Mouse (Mus musculus) MEL (cell line): ENCODE measurements at regions not wholly inside any gene's neighbourhood (a gene's known extent, or its start where the extent isn't known, plus 50 kb on each side); places are given as distances from the start of the nearest gene placed in this dataset.

Experiments used
- DNase-seq: peaks from one replicate; pipeline ENCODE4 v3.0.0; 2011; ENCODE audit warnings: low read depth, low spot score
- H3K27ac ChIP-seq: 2 replicates; pipeline ENCODE4 v1.5.1; 2012; ENCODE audit warnings: low read depth, mild to moderate bottlenecking, control low read depth, low read length, moderate library complexity; ENCODE audit not compliant: control insufficient read depth
- H3K27me3 ChIP-seq, 2 experiments: fragments of 150-350 bp in 1 of 2; sonication (generic) in 1 of 2; 2 replicates each; pipeline ENCODE4 v1.6.1; 2012; ENCODE audit warnings: low read length in 2 of 2, mild to moderate bottlenecking in 2 of 2, improper control_type of control experiment in 1 of 2, moderate library complexity in 1 of 2; ENCODE audit not compliant: insufficient read depth in 2 of 2, control insufficient read depth in 1 of 2
- H3K36me3 ChIP-seq, 2 experiments: 2 replicates each; pipeline ENCODE4 v1.6.1; 2012 to 2014; ENCODE audit warnings: low read length in 2 of 2, improper control_type of control experiment in 1 of 2, inconsistent platforms in 1 of 2, mild to moderate bottlenecking in 1 of 2; ENCODE audit not compliant: insufficient read depth in 2 of 2, control insufficient read depth in 1 of 2
- H3K4me1 ChIP-seq, 2 experiments: fragments of 150-350 bp in 1 of 2; sonication (generic) in 1 of 2; 2 replicates each; pipeline ENCODE4 v1.6.1; 2012; ENCODE audit warnings: low read length in 2 of 2, improper control_type of control experiment in 1 of 2, mild to moderate bottlenecking in 1 of 2; ENCODE audit not compliant: insufficient read depth in 2 of 2, control insufficient read depth in 1 of 2
- H3K4me3 ChIP-seq, 2 experiments: fragments of 150-350 bp in 1 of 2; sonication (generic) in 1 of 2; 2 replicates each; pipeline ENCODE4 v1.5.1; 2012; ENCODE audit warnings: low read depth in 2 of 2, low read length in 2 of 2, mild to moderate bottlenecking in 2 of 2, moderate library complexity in 2 of 2, control low read depth in 1 of 2, improper control_type of control experiment in 1 of 2; ENCODE audit not compliant: control insufficient read depth in 1 of 2, insufficient read depth in 1 of 2
- H3K79me2 ChIP-seq: 2 replicates; pipeline ENCODE4 v1.6.1; 2012; ENCODE audit warnings: mild to moderate bottlenecking, low read length, moderate library complexity; ENCODE audit not compliant: control insufficient read depth, poor library complexity, insufficient read depth
- H3K9ac ChIP-seq: 2 replicates; pipeline ENCODE4 v1.6.1; 2012; ENCODE audit warnings: low read depth, mild to moderate bottlenecking, control low read depth, low read length, moderate library complexity; ENCODE audit not compliant: control insufficient read depth, poor library complexity, severe bottlenecking
- H3K9me3 ChIP-seq: fragments of 150-350 bp; sonication (generic); replicated peaks from 2 replicates; pipeline ENCODE4 v1.6.1; 2012; ENCODE audit warnings: mild to moderate bottlenecking, low read length, improper control_type of control experiment, moderate library complexity; ENCODE audit not compliant: insufficient read depth
- BHLHE40 ChIP-seq: IDR thresholded peaks from 2 replicates; pipeline ENCODE4 v1.6.1; 2012; ENCODE audit warnings: low read depth, mild to moderate bottlenecking, inconsistent platforms, low read length, improper control_type of control experiment, borderline replicate concordance
- CHD1 ChIP-seq: IDR thresholded peaks from 2 replicates; pipeline ENCODE4 v1.6.1; 2012; ENCODE audit warnings: low read depth, mild to moderate bottlenecking, inconsistent platforms, low read length, improper control_type of control experiment
- CHD2 ChIP-seq: IDR thresholded peaks from 2 replicates; pipeline ENCODE4 v1.6.1; 2011; ENCODE audit warnings: low read length, improper control_type of control experiment
- E2F4 ChIP-seq: IDR thresholded peaks from 2 replicates; pipeline ENCODE4 v1.6.1; 2011; ENCODE audit warnings: low read depth, low read length, improper control_type of control experiment, borderline replicate concordance
- ELF1 ChIP-seq: IDR thresholded peaks from 2 replicates; pipeline ENCODE4 v1.6.1; 2014; ENCODE audit warnings: low read depth, mild to moderate bottlenecking, inconsistent platforms, low read length, improper control_type of control experiment, moderate library complexity
- EP300 ChIP-seq, 2 experiments: IDR thresholded peaks; 2 replicates each; pipeline ENCODE4 v1.6.1; 2011; ENCODE audit warnings: improper control_type of control experiment in 2 of 2, low read length in 2 of 2, low read depth in 1 of 2, mild to moderate bottlenecking in 1 of 2
- ETS1 ChIP-seq: IDR thresholded peaks from 2 replicates; pipeline ENCODE4 v1.6.1; 2012; ENCODE audit warnings: low read depth, mild to moderate bottlenecking, inconsistent platforms, low read length, improper control_type of control experiment, moderate library complexity
- GABPA ChIP-seq: IDR thresholded peaks from 2 replicates; pipeline ENCODE4 v1.6.1; 2012; ENCODE audit warnings: low read depth, mild to moderate bottlenecking, inconsistent platforms, low read length, improper control_type of control experiment, moderate library complexity
- GATA1 ChIP-seq: IDR thresholded peaks from 2 replicates; pipeline ENCODE4 v1.6.1; 2011; ENCODE audit warnings: low read depth, low read length, improper control_type of control experiment
- MAFK ChIP-seq: IDR thresholded peaks from 2 replicates; pipeline ENCODE4 v1.6.1; 2011; ENCODE audit warnings: low read depth, mild to moderate bottlenecking, low read length, improper control_type of control experiment, borderline replicate concordance
- MAX ChIP-seq: IDR thresholded peaks from 2 replicates; pipeline ENCODE4 v1.6.1; 2011; ENCODE audit warnings: low read length, improper control_type of control experiment
- MAZ ChIP-seq: IDR thresholded peaks from 2 replicates; pipeline ENCODE4 v1.6.1; 2012; ENCODE audit warnings: low read depth, mild to moderate bottlenecking, inconsistent platforms, low read length, improper control_type of control experiment
- MEF2A ChIP-seq: IDR thresholded peaks from 2 replicates; pipeline ENCODE4 v1.6.1; 2014; ENCODE audit warnings: low read depth, mild to moderate bottlenecking, inconsistent platforms, low read length, improper control_type of control experiment; ENCODE audit not compliant: poor library complexity, insufficient replicate concordance, severe bottlenecking; ENCODE audit errors: extremely low read depth
- MXI1 ChIP-seq: IDR thresholded peaks from 2 replicates; pipeline ENCODE4 v1.6.1; 2011; ENCODE audit warnings: mild to moderate bottlenecking, low read depth, low read length, improper control_type of control experiment
- MYB ChIP-seq: IDR thresholded peaks from 2 replicates; pipeline ENCODE4 v1.6.1; 2011; ENCODE audit warnings: mild to moderate bottlenecking, low read depth, low read length, improper control_type of control experiment
- MYC ChIP-seq: IDR thresholded peaks from 2 replicates; pipeline ENCODE4 v1.6.1; 2011; ENCODE audit warnings: low read depth, mild to moderate bottlenecking, low read length, improper control_type of control experiment, moderate library complexity
- NRF1 ChIP-seq: IDR thresholded peaks from 2 replicates; pipeline ENCODE4 v1.6.1; 2014; ENCODE audit warnings: low read depth, mild to moderate bottlenecking, inconsistent platforms, low read length, improper control_type of control experiment, moderate library complexity; ENCODE audit not compliant: poor library complexity, insufficient read depth, severe bottlenecking
- POLR2A ChIP-seq, 2 experiments: IDR thresholded peaks; 2 replicates each; pipeline ENCODE4 v1.6.1; 2011 to 2012; ENCODE audit warnings: low read length in 2 of 2, mild to moderate bottlenecking in 2 of 2, control low read depth in 1 of 2, improper control_type of control experiment in 1 of 2, low read depth in 1 of 2, moderate library complexity in 1 of 2; ENCODE audit not compliant: control insufficient read depth in 1 of 2, insufficient read depth in 1 of 2, poor library complexity in 1 of 2
- POLR2AphosphoS2 ChIP-seq: IDR thresholded peaks from 2 replicates; pipeline ENCODE4 v1.6.1; 2011; ENCODE audit warnings: low read length, improper control_type of control experiment
- POLR2AphosphoS5 ChIP-seq: IDR thresholded peaks from 2 replicates; pipeline ENCODE4 v1.6.1; 2012; ENCODE audit warnings: low read depth, borderline replicate concordance, mild to moderate bottlenecking, inconsistent platforms, low read length, moderate library complexity, mixed read lengths
- RAD21 ChIP-seq: IDR thresholded peaks from 2 replicates; pipeline ENCODE4 v1.6.1; 2011; ENCODE audit warnings: mild to moderate bottlenecking, low read depth, low read length, improper control_type of control experiment
- SIN3A ChIP-seq: IDR thresholded peaks from 2 replicates; pipeline ENCODE4 v1.6.1; 2012; ENCODE audit warnings: low read length, improper control_type of control experiment, inconsistent platforms
- SMC3 ChIP-seq: IDR thresholded peaks from 2 replicates; pipeline ENCODE4 v1.6.1; 2011; ENCODE audit warnings: low read depth, low read length, improper control_type of control experiment
- TAL1 ChIP-seq: IDR thresholded peaks from 2 replicates; pipeline ENCODE4 v1.6.1; 2012; ENCODE audit warnings: mild to moderate bottlenecking, inconsistent platforms, low read length, moderate library complexity, mixed read lengths
- ZC3H11A ChIP-seq: IDR thresholded peaks from 2 replicates; pipeline ENCODE4 v1.6.1; 2012; ENCODE audit warnings: low read depth, mild to moderate bottlenecking, inconsistent platforms, low read length, improper control_type of control experiment
- ZNF384 ChIP-seq: IDR thresholded peaks from 2 replicates; pipeline ENCODE4 v1.6.1; 2012; ENCODE audit warnings: low read depth, mild to moderate bottlenecking, inconsistent platforms, low read length, improper control_type of control experiment

GRCm38 (mm10) chr10:17408781-17409180 is 314.2 kb upstream of the Cited2 start:
- DNase-seq = peak; percentile 13
- TF ChIP-seq BHLHE40 (no peak), POLR2AphosphoS2 (no peak), MAX (no peak), ETS1 (no peak), E2F4 (no peak), CHD2 (no peak), ELF1 (no peak), NRF1 (no peak), MXI1 (no peak), MYC (no peak), GATA1 (no peak)
- no peak overlapping the region for H3K4me3 ChIP-seq
- peaks cover 0 to 10% of the 10 kb centered on the region in 2 experiments; a peak in 2 of 4 replicates for H3K4me1 ChIP-seq
- H3K27ac ChIP-seq = no peak overlapping the region
- H3K9ac ChIP-seq = no peak overlapping the region
- H3K27me3 ChIP-seq = no peaks in the 10 kb centered on the region
- no peaks in the 10 kb centered on the region; a peak in 2 of 4 replicates for H3K36me3 ChIP-seq
- H3K9me3 ChIP-seq = no peaks in the 10 kb centered on the region
- H3K79me2 ChIP-seq = no peaks in the 10 kb centered on the region

- no peak for TF ChIP-seq POLR2A (IDR thresholded peaks at IDR 0.05; ENCODE audit: control insufficient read depth in 1 of 2, insufficient read depth in 1 of 2, low read depth in 1 of 2, low read length in 2 of 2, poor library complexity in 1 of 2)
- no peak for TF ChIP-seq CHD1
- no peak for TF ChIP-seq ZNF384
- no peak overlapping the region for H3K4me3 ChIP-seq
Measured at GRCm38 (mm10) chr10:17411300-17411987, 311.6 kb upstream of the Cited2 start.

GRCm38 (mm10) chr10:17415112-17415511 is 307.9 kb upstream of the Cited2 start:
- no peaks in the 10 kb centered on the region for H3K79me2 ChIP-seq
- no peaks in the 10 kb centered on the region for H3K36me3 ChIP-seq
- no peak overlapping the region for H3K9ac ChIP-seq
- H3K27ac ChIP-seq = no peak overlapping the region
- H3K9me3 ChIP-seq = no peaks in the 10 kb centered on the region
- H3K4me1 ChIP-seq = no peaks in the 10 kb centered on the region; a peak in 1 of 4 replicates
- no peak for TF ChIP-seq RAD21
- TF ChIP-seq MEF2A = no peak
- no peak for TF ChIP-seq POLR2AphosphoS5
- TF ChIP-seq ETS1 = no peak
- no peak for TF ChIP-seq TAL1
- TF ChIP-seq EP300 (IDR thresholded peaks at IDR 0.05; ENCODE audit: low read depth in 1 of 2, low read length in 2 of 2) = no peak
- no peak for TF ChIP-seq MYB
- no peak for TF ChIP-seq MAFK
- TF ChIP-seq MAZ = no peak
- TF ChIP-seq MXI1 = no peak
- no peak for TF ChIP-seq POLR2AphosphoS2
- TF ChIP-seq ZNF384 = no peak
- no peak for TF ChIP-seq GABPA
- TF ChIP-seq SIN3A = no peak
- TF ChIP-seq MAX = no peak
- no peak for TF ChIP-seq ZC3H11A
- no peak for TF ChIP-seq SMC3
- no peak for TF ChIP-seq ELF1
- H3K4me3 ChIP-seq = no peak overlapping the region
- no peak for DNase-seq
- H3K27me3 ChIP-seq = no peaks in the 10 kb centered on the region

More at GRCm38 (mm10) chr10:17411300-17411987, 311.6 kb upstream of the Cited2 start:
- Histone ChIP-seq H3K4me1 (peaks cover 0 to 10% of the 10 kb centered on the region in 2 experiments; a peak in 2 of 4 replicates), H3K9me3 (no peaks in the 10 kb centered on the region), H3K27ac (no peak overlapping the region), H3K79me2 (no peaks in the 10 kb centered on the region), H3K36me3 (no peaks in the 10 kb centered on the region; a peak in 2 of 4 replicates), H3K27me3 (no peaks in the 10 kb centered on the region), H3K9ac (no peak overlapping the region)
- no peak for DNase-seq
